Mouse (Mus musculus) midbrain, embryonic 13.5 days (tissue): ENCODE measurements around the gene Ttf2. TPM values are rescaled to one million over a fixed set of nuclear protein-coding genes. Genes with fewer than 3 reads are reported as not detected.

Source experiments
- ATAC-seq: fragments of 200-750 bp; cut with Nextera tagmentation; 2 replicates; pipeline ENCODE4 v1.8.0; 2017; ENCODE audit warnings: mild to moderate bottlenecking, moderate TSS enrichment, moderate library complexity
- H3K27ac ChIP-seq: fragments of 300-500 bp; sonication (generic); 2 replicates; pipeline ENCODE4 v1.5.1; 2015; ENCODE audit warnings: inconsistent platforms, mild to moderate bottlenecking, moderate library complexity
- H3K27me3 ChIP-seq: fragments of 300-500 bp; sonication (generic); 2 replicates; pipeline ENCODE4 v1.6.1; 2015; ENCODE audit warnings: mild to moderate bottlenecking, inconsistent platforms
- H3K36me3 ChIP-seq: fragments of 300-500 bp; sonication (generic); 2 replicates; pipeline ENCODE4 v1.6.1; 2015; ENCODE audit warnings: mild to moderate bottlenecking, inconsistent platforms
- H3K4me1 ChIP-seq: fragments of 300-500 bp; sonication (generic); replicated peaks from 2 replicates; pipeline ENCODE4 v1.6.1; 2015; ENCODE audit warnings: inconsistent platforms
- H3K4me2 ChIP-seq: fragments of 300-500 bp; sonication (generic); replicated peaks from 2 replicates; pipeline ENCODE4 v1.6.1; 2015; ENCODE audit warnings: moderate library complexity, mild to moderate bottlenecking, inconsistent platforms
- H3K4me3 ChIP-seq: fragments of 300-500 bp; sonication (generic); replicated peaks from 2 replicates; pipeline ENCODE4 v1.5.1; 2015; ENCODE audit warnings: mild to moderate bottlenecking, inconsistent platforms
- H3K9ac ChIP-seq: fragments of 300-500 bp; sonication (generic); replicated peaks from 2 replicates; pipeline ENCODE4 v1.6.1; 2015; ENCODE audit warnings: mild to moderate bottlenecking, inconsistent platforms
- H3K9me3 ChIP-seq: fragments of 300-500 bp; sonication (generic); 2 replicates; pipeline ENCODE4 v1.6.1; 2016; ENCODE audit warnings: mild to moderate bottlenecking, inconsistent platforms
- WGBS: fragments of 180-500 bp; shearing (Covaris S2); methylation state at CpG from one replicate; pipeline ENCODE4 v1.1.7; 2015; 5-methylcytosine and 5-hydroxymethylcytosine counted together
- polyA plus RNA-seq: library from polyadenylated mRNA; unstranded; fragments of >200 nt; fragmentation: Nextera tagmentation; extraction: Ambion mirVana; gene quantifications from 2 replicates; pipeline ENCODE4 v1.2.1, GENCODE M21; 2015

Ttf2 gene
- polyA plus RNA-seq, 1 experiment from 2014 or later: 8.3 TPM

GRCm38 (mm10) chr3:100924065-100924732 is 45.3 kb downstream of the Ttf2 start:
- Histone ChIP-seq H3K9me3 (no peaks in the 10 kb centered on the region), H3K27me3 (no peaks in the 10 kb centered on the region), H3K36me3 (peaks cover 31% of the 10 kb centered on the region), H3K4me1 (peaks cover 56% of the 10 kb centered on the region), H3K4me2 (no peak overlapping the region), H3K27ac (no peak overlapping the region), H3K4me3 (no peak overlapping the region), H3K9ac (no peak overlapping the region)
- ATAC-seq: no peak
- WGBS: 80% methylated on average over 6 of the region's 6 CpGs

- peaks cover 52% of the 10 kb centered on the region for H3K4me1 ChIP-seq
- peak overlapping the region; percentile 80 for H3K27ac ChIP-seq
- H3K4me3 ChIP-seq: peak overlapping the region; percentile 55
- H3K4me2 ChIP-seq: peak overlapping the region; percentile 70
- peak; percentile 71 for ATAC-seq
- peak overlapping the region; percentile 76 for H3K9ac ChIP-seq
- no peaks in the 10 kb centered on the region for H3K27me3 ChIP-seq
- peaks cover 16% of the 10 kb centered on the region for H3K36me3 ChIP-seq
- 39% methylated on average over 28 of the region's 28 CpGs for WGBS
- H3K9me3 ChIP-seq: no peaks in the 10 kb centered on the region
Measured at GRCm38 (mm10) chr3:100922506-100923375, 46.7 kb downstream of the Ttf2 start.

- WGBS: 0% methylated on average over 39 of the region's 39 CpGs
- H3K27me3 ChIP-seq: no peaks in the 10 kb centered on the region
Measured at GRCm38 (mm10) chr3:100921825-100922505, 47.5 kb downstream of the Ttf2 start, which contains the start of gene Trim45. Gene Trim45 (plus strand): TSS chr3:100922202.

GRCm38 (mm10) chr3:100920611-100921140 is 48.8 kb downstream of the Ttf2 start:
- H3K9me3 ChIP-seq: no peaks in the 10 kb centered on the region
- H3K4me2 ChIP-seq: no peak overlapping the region
- H3K4me3 ChIP-seq: no peak overlapping the region
- H3K36me3 ChIP-seq: peaks cover 8% of the 10 kb centered on the region; the same call in 1 of the 2 replicates
- no peaks in the 10 kb centered on the region for H3K27me3 ChIP-seq
- no peak for ATAC-seq
- H3K27ac ChIP-seq: no peak overlapping the region
- WGBS: 83% methylated on average over 9 of the region's 9 CpGs
- H3K4me1 ChIP-seq: peaks cover 37% of the 10 kb centered on the region
- H3K9ac ChIP-seq: no peak overlapping the region

More at GRCm38 (mm10) chr3:100921825-100922505, 47.5 kb downstream of the Ttf2 start, which contains the start of gene Trim45:
- Histone ChIP-seq H3K4me2 (peak within 1 kb of the TSS; percentile 70), H3K9ac (peak within 1 kb of the TSS; percentile 76), H3K36me3 (peaks cover 16% of the 10 kb centered on the region; the same call in 1 of the 2 replicates), H3K27ac (peak within 1 kb of the TSS; percentile 80), H3K4me1 (peaks cover 50% of the 10 kb centered on the region), H3K9me3 (no peaks in the 10 kb centered on the region), H3K4me3 (peak within 1 kb of the TSS; percentile 55)
- peak; percentile 99 for ATAC-seq

- no peak for ATAC-seq
- no peaks in the 10 kb centered on the region for H3K9me3 ChIP-seq
- no peaks in the 10 kb centered on the region for H3K27me3 ChIP-seq
- peaks cover 6% of the 10 kb centered on the region for H3K4me1 ChIP-seq
- no peaks in the 10 kb centered on the region for H3K36me3 ChIP-seq
- H3K9ac ChIP-seq: no peak overlapping the region
- no peak overlapping the region for H3K4me2 ChIP-seq
- 27% methylated on average over 7 of the region's 7 CpGs for WGBS
- H3K4me3 ChIP-seq: no peak overlapping the region
- H3K27ac ChIP-seq: no peak overlapping the region
Measured at GRCm38 (mm10) chr3:100916844-100917243, 52.6 kb downstream of the Ttf2 start.

- Histone ChIP-seq H3K4me1 (no peaks in the 10 kb centered on the region), H3K9me3 (no peaks in the 10 kb centered on the region), H3K27ac (no peak overlapping the region), H3K9ac (no peak overlapping the region), H3K27me3 (no peaks in the 10 kb centered on the region), H3K4me2 (no peak overlapping the region), H3K4me3 (no peak overlapping the region), H3K36me3 (no peaks in the 10 kb centered on the region)
- WGBS: 80% methylated on average over 7 of the region's 7 CpGs
- ATAC-seq: 0 out of 2 replicates have a peak, but pooled peaks have one; percentile 30
Measured at GRCm38 (mm10) chr3:100911498-100912213, 57.8 kb downstream of the Ttf2 start.

GRCm38 (mm10) chr3:100911026-100911425 is 58.4 kb downstream of the Ttf2 start:
- WGBS: 87% methylated on average over 9 of the region's 9 CpGs
- no peak overlapping the region for H3K27ac ChIP-seq
- no peaks in the 10 kb centered on the region for H3K9me3 ChIP-seq
- no peak overlapping the region for H3K4me3 ChIP-seq
- no peaks in the 10 kb centered on the region for H3K36me3 ChIP-seq
- H3K27me3 ChIP-seq: no peaks in the 10 kb centered on the region
- no peaks in the 10 kb centered on the region for H3K4me1 ChIP-seq
- ATAC-seq: no peak
- H3K9ac ChIP-seq: no peak overlapping the region
- no peak overlapping the region for H3K4me2 ChIP-seq

GRCm38 (mm10) chr3:100910621-100911020 is 58.8 kb downstream of the Ttf2 start:
- Histone ChIP-seq H3K36me3 (no peaks in the 10 kb centered on the region), H3K9me3 (no peaks in the 10 kb centered on the region), H3K4me3 (no peak overlapping the region), H3K27me3 (no peaks in the 10 kb centered on the region), H3K9ac (no peak overlapping the region), H3K4me1 (no peaks in the 10 kb centered on the region), H3K4me2 (no peak overlapping the region), H3K27ac (no peak overlapping the region)
- 67% methylated on average over 5 of the region's 5 CpGs for WGBS
- no peak for ATAC-seq

- Histone ChIP-seq H3K4me2 (no peak overlapping the region), H3K9me3 (no peaks in the 10 kb centered on the region), H3K9ac (no peak overlapping the region), H3K27ac (no peak overlapping the region), H3K27me3 (no peaks in the 10 kb centered on the region), H3K36me3 (no peaks in the 10 kb centered on the region), H3K4me1 (no peaks in the 10 kb centered on the region), H3K4me3 (no peak overlapping the region)
- 79% methylated on average over 6 of the region's 6 CpGs for WGBS
- ATAC-seq: no peak
Measured at GRCm38 (mm10) chr3:100908594-100908993, 60.9 kb downstream of the Ttf2 start.

GRCm38 (mm10) chr3:100906916-100907315 is 62.5 kb downstream of the Ttf2 start:
- no peak for ATAC-seq
- WGBS: 28% methylated on average over 3 of the region's 3 CpGs
- no peaks in the 10 kb centered on the region for H3K36me3 ChIP-seq
- H3K4me1 ChIP-seq: no peaks in the 10 kb centered on the region
- H3K4me3 ChIP-seq: no peak overlapping the region
- H3K4me2 ChIP-seq: no peak overlapping the region
- H3K9ac ChIP-seq: no peak overlapping the region
- no peak overlapping the region for H3K27ac ChIP-seq
- H3K27me3 ChIP-seq: no peaks in the 10 kb centered on the region
- no peaks in the 10 kb centered on the region for H3K9me3 ChIP-seq

- H3K36me3 ChIP-seq: no peaks in the 10 kb centered on the region
- no peak overlapping the region for H3K4me2 ChIP-seq
- H3K4me1 ChIP-seq: no peaks in the 10 kb centered on the region
- H3K27me3 ChIP-seq: no peaks in the 10 kb centered on the region
- no peak overlapping the region for H3K9ac ChIP-seq
- H3K9me3 ChIP-seq: no peaks in the 10 kb centered on the region
- no peak for ATAC-seq
- H3K4me3 ChIP-seq: no peak overlapping the region
- 84% methylated on average over 6 of the region's 6 CpGs for WGBS
- H3K27ac ChIP-seq: no peak overlapping the region
Measured at GRCm38 (mm10) chr3:100906128-100906527, 63.3 kb downstream of the Ttf2 start.
